In genomic region chr3:37039811-37040210, GRCm38 (mm10) we compare ENCODE assay signal across 24 mouse cellular contexts. TPM values are rescaled to one million over a fixed set of nuclear protein-coding genes. Genes with fewer than 3 reads are reported as not detected.
DNase-seq lines count a peak whose midpoint lies in the region.
"Had no signal": no experiment of that assay in that cellular context is flagged by ENCODE, and none has a peak within 500 bp of the region (broad histone marks: within the 10 kb centered on the region; RNA-seq: fewer than 3 reads in every experiment).

No protein-coding gene starts in this region.

- peak; percentile 33 for DNase-seq in heart, postnatal 4 days
- no peak for DNase-seq in heart, adult 8-10 months (ENCODE audit: low spot score)
- DNase-seq in ovary, adult 18-20 months (ENCODE audit: low spot score): peak; percentile 6
- DNase-seq in ovary, postnatal 10 days (ENCODE audit: low spot score): no peak
- DNase-seq in adrenal gland, postnatal 10 days: peak; percentile 66
- peak; percentile 27 for DNase-seq in kidney, postnatal 14 days
- DNase-seq in gastrocnemius, postnatal 4 days (ENCODE audit: low spot score in 2 of 2): no peak
- no peak for DNase-seq in Muller cell, postnatal 12 days (ENCODE audit: inconsistent ontology term)
- DNase-seq: B cell, adult 2 months; cerebellum, adult 2 months; cerebellum, postnatal 36 days; embryo, embryonic 11 days; gastrocnemius, postnatal 36 days; liver, embryonic 13.5 days; lung, embryonic 14.5 days; retina, postnatal 1 day; right cerebral cortex, postnatal 4 days had no signal

RNA-seq across cellular contexts. Expression of gene Adad1, which starts 23.5 kb away (rescaled TPM):
- under 1 TPM in 1 of 2 experiments, not detected in 1; 0.14 TPM for total RNA-seq in heart, postnatal 4 days (2021)
- total RNA-seq in heart, adult 8-10 months (2022): not detected
- total RNA-seq in adrenal gland, postnatal 10 days (2021): not detected
- under 1 TPM in 1 of 2 experiments, not detected in 1; 0.42 TPM for total RNA-seq in gastrocnemius, postnatal 4 days (2021)
- total RNA-seq: CH12.LX; G1E; gastrocnemius, adult 18-20 months; gastrocnemius, postnatal 36 days; layer of hippocampus, adult 2 months; layer of hippocampus, postnatal 25 days; left cerebral cortex, postnatal 10 days; megakaryocyte, adult 5-6 weeks had no signal

Comparison
In these comparisons a context has a peak if more than half of its experiments do, and no peak if none do; other contexts are left out.
1. DNase-seq: peak in heart, postnatal 4 days (single experiment), ovary, adult 18-20 months (single experiment), adrenal gland, postnatal 10 days (single experiment) and kidney, postnatal 14 days (single experiment); none in heart, adult 8-10 months (single experiment), ovary, postnatal 10 days (single experiment), gastrocnemius, postnatal 4 days (0 of 2) and Muller cell, postnatal 12 days (single experiment).